Comparison of ENCODE assay signal across 22 mouse cellular contexts in genomic region chr17:65173236-65173635, GRCm38 (mm10).
DNase-seq lines count a peak whose midpoint lies in the region; ATAC-seq lines count a peak whose summit lies in the region.
"Had no signal": no experiment of that assay in that cellular context is flagged by ENCODE, and none has a peak within 500 bp of the region (broad histone marks: within the 10 kb centered on the region; RNA-seq: fewer than 3 reads in every experiment).

No protein-coding gene starts in this region.

- peak; percentile 84 for ATAC-seq in frontal cortex, adult (ENCODE audit: low TSS enrichment)
- no peak for ATAC-seq in inflammation-experienced regulatory T-cells, adult 6 months
- ATAC-seq: intestine, postnatal 0 days; lung, postnatal 0 days had no signal

- DNase-seq in frontal cortex, postnatal 14 days (ENCODE audit: low spot score in 2 of 2), result no peak
- peak; percentile 29 for DNase-seq in layer of hippocampus, adult 9-11 months
- DNase-seq in layer of hippocampus, postnatal 10 days (ENCODE audit: low spot score in 2 of 2), result no peak
- peak; percentile 22 to 28 for DNase-seq in left cerebral cortex, adult 18-20 months (ENCODE audit: low spot score in 2 of 2)
- peak; percentile 30 to 40 for DNase-seq in right cerebral cortex, postnatal 10 days (ENCODE audit: low spot score in 2 of 2)
- no peak for DNase-seq in yolk sac, embryonic 10.5 days (ENCODE audit: low spot score)
- DNase-seq: adrenal gland, postnatal 10 days; cerebellum, adult 2 months; cerebellum, postnatal 14 days; gastrocnemius, postnatal 14 days; heart, adult 18-20 months; heart, postnatal 4 days; kidney, adult 9 months; kidney, postnatal 10 days; liver, embryonic 13.5 days; lung, adult 18-20 months; lung, postnatal 4 days; thymus, postnatal 25 days had no signal

Comparison
In these comparisons a context has a peak if more than half of its experiments do, and no peak if none do; other contexts are left out.
1. DNase-seq: peak in layer of hippocampus, adult 9-11 months (single experiment), left cerebral cortex, adult 18-20 months (2 of 2) and right cerebral cortex, postnatal 10 days (2 of 2); none in frontal cortex, postnatal 14 days (0 of 2), layer of hippocampus, postnatal 10 days (0 of 2) and yolk sac, embryonic 10.5 days (single experiment).